Mouse (Mus musculus) limb, embryonic 14.5 days (tissue): ENCODE measurements around the gene Hoxb6. TPM values are rescaled to one million over a fixed set of nuclear protein-coding genes. Genes with fewer than 3 reads are reported as not detected.
A peak's percentile ranks its signal among the peaks of the same experiment; 100 is the strongest.

Experiments used
- ATAC-seq: fragments of 200-750 bp; cut with Nextera tagmentation; 2 replicates; pipeline ENCODE4 v1.8.0; 2017; ENCODE audit warnings: low read depth, moderate number of reproducible peaks, moderate TSS enrichment; ENCODE audit not compliant: low FRiP score
- DNase-seq: peaks from one replicate; pipeline ENCODE4 v3.0.0-alpha.2; 2015; ENCODE audit warnings: low spot score
- H3K27ac ChIP-seq: fragments of 300-500 bp; sonication (generic); replicated peaks from 2 replicates; pipeline ENCODE4 v1.5.1; 2014; ENCODE audit warnings: low read depth, mild to moderate bottlenecking, low read length, moderate library complexity, mixed read lengths
- H3K27me3 ChIP-seq: fragments of 300-500 bp; sonication (generic); 2 replicates; pipeline ENCODE4 v1.6.1; 2014; ENCODE audit warnings: low read length, mixed read lengths; ENCODE audit not compliant: control insufficient read depth, insufficient read depth
- H3K36me3 ChIP-seq: fragments of 300-500 bp; sonication (generic); 2 replicates; pipeline ENCODE4 v1.6.1; 2014; ENCODE audit warnings: mild to moderate bottlenecking, low read length, moderate library complexity, mixed read lengths; ENCODE audit not compliant: control insufficient read depth, insufficient read depth
- H3K4me1 ChIP-seq: fragments of 300-500 bp; sonication (generic); 2 replicates; pipeline ENCODE4 v1.6.1; 2014; ENCODE audit warnings: antibody characterized with exemption, low read length, mixed read lengths; ENCODE audit not compliant: control insufficient read depth, insufficient read depth
- H3K4me2 ChIP-seq: fragments of 300-500 bp; sonication (generic); replicated peaks from 2 replicates; pipeline ENCODE4 v1.6.1; 2014; ENCODE audit warnings: low read depth, mild to moderate bottlenecking, low read length, moderate library complexity; ENCODE audit not compliant: severe bottlenecking
- H3K4me3 ChIP-seq: fragments of 300-500 bp; sonication (generic); replicated peaks from 2 replicates; pipeline ENCODE4 v1.5.1; 2014; ENCODE audit warnings: low read length
- H3K9ac ChIP-seq: fragments of 300-500 bp; sonication (generic); 2 replicates; pipeline ENCODE4 v1.6.1; 2014; ENCODE audit warnings: mild to moderate bottlenecking, low read depth, low read length, moderate library complexity; ENCODE audit not compliant: severe bottlenecking
- H3K9me3 ChIP-seq: fragments of 300-500 bp; sonication (generic); 2 replicates; pipeline ENCODE4 v1.6.1; 2016; ENCODE audit warnings: low read length; ENCODE audit not compliant: control insufficient read depth
- POLR2A ChIP-seq: fragments of 200-500 bp; IDR thresholded peaks from 2 replicates; pipeline ENCODE4 v1.8.0; 2012; ENCODE audit warnings: inconsistent platforms, mild to moderate bottlenecking, moderate library complexity, borderline replicate concordance; ENCODE audit not compliant: insufficient read depth, insufficient read length; ENCODE audit errors: extremely low read depth
- WGBS: fragments of 180-500 bp; shearing (Covaris S2); extraction: QIAGEN DNeasy Blood & Tissue Kit; methylation state at CpG from one replicate; pipeline ENCODE4 v1.1.7; 2014; 5-methylcytosine and 5-hydroxymethylcytosine counted together
- polyA plus RNA-seq, 2 experiments: library from polyadenylated mRNA; depleted of rRNA in 1 of 2; stranded (reverse) in 1 of 2; unstranded in 1 of 2; fragments of >200 nt; fragmentation: Nextera tagmentation in 1 of 2; extraction: Ambion mirVana in 1 of 2; gene quantifications; 2 replicates each; pipeline versions ENCODE4 v1.2.1 to v1.2.3; 2012 to 2014

The Hoxb6 gene
- polyA plus RNA-seq, 2 experiments = 0.61 to 2.8 TPM

- H3K9ac ChIP-seq = no peak overlapping the region
- H3K4me1 ChIP-seq = no peaks in the 10 kb centered on the region
- WGBS = 22% methylated on average over 5 of the region's 5 CpGs
- no peak overlapping the region for H3K4me2 ChIP-seq
- no peaks in the 10 kb centered on the region for H3K36me3 ChIP-seq
- ATAC-seq (no peak), DNase-seq (no peak)
- no peak overlapping the region for H3K4me3 ChIP-seq
- H3K27ac ChIP-seq = no peak overlapping the region
- H3K27me3 ChIP-seq = peaks cover 95% of the 10 kb centered on the region
- TF ChIP-seq POLR2A = no peak
- H3K9me3 ChIP-seq = no peaks in the 10 kb centered on the region
Observed at GRCm38 (mm10) chr11:96327750-96328149, 35.5 kb downstream of the Hoxb6 start.

GRCm38 (mm10) chr11:96328605-96329004, 36.3 kb downstream of the Hoxb6 start:
- H3K4me1 ChIP-seq = no peaks in the 10 kb centered on the region

GRCm38 (mm10) chr11:96332105-96332504, 39.8 kb downstream of the Hoxb6 start:
- Histone ChIP-seq H3K4me3 (no peak overlapping the region), H3K9ac (no peak overlapping the region), H3K4me2 (no peak overlapping the region), H3K27me3 (peaks cover 98% of the 10 kb centered on the region), H3K36me3 (no peaks in the 10 kb centered on the region), H3K27ac (no peak overlapping the region), H3K4me1 (no peaks in the 10 kb centered on the region), H3K9me3 (no peaks in the 10 kb centered on the region)
- no peak for ATAC-seq
- 4% methylated on average over 8 of the region's 8 CpGs for WGBS
- no peak for TF ChIP-seq POLR2A
- DNase-seq = no peak

More at GRCm38 (mm10) chr11:96328605-96329004, 36.3 kb downstream of the Hoxb6 start:
- no peaks in the 10 kb centered on the region for H3K9me3 ChIP-seq
- 14% methylated on average over 8 of the region's 8 CpGs for WGBS
- no peaks in the 10 kb centered on the region for H3K36me3 ChIP-seq
- H3K27ac ChIP-seq = no peak overlapping the region
- peaks cover 98% of the 10 kb centered on the region for H3K27me3 ChIP-seq
- no peak for ATAC-seq
- TF ChIP-seq POLR2A = no peak
- DNase-seq = no peak
- no peak overlapping the region for H3K9ac ChIP-seq
- no peak overlapping the region for H3K4me2 ChIP-seq
- no peak overlapping the region for H3K4me3 ChIP-seq

DNA sequence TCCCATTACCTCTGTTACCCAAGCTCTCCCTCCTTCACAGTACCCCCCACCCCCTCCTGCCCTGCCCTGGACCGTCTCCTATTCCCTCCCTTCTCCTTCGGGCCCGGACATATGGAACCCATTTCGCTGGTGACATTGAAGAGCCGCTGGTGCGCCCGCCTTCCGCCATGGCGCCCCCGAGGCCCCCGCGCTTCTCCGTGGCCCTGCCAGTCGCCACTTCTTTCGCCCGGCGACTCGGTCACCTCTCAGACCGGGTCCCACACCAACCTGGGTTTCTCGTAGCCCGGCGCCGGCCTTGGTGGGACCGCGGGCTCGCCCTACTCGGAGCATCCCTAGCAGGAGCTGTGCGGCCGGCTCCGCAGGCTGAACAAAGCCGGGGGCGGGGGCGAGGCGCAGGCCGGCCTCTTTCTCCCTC, 40.3 kb downstream of the Hoxb6 start:
- H3K4me2 ChIP-seq = peak overlapping the region; percentile 37
- H3K4me1 ChIP-seq = no peaks in the 10 kb centered on the region
- no peak overlapping the region for H3K27ac ChIP-seq
- WGBS = 3% methylated on average over 35 of the region's 35 CpGs
- peak overlapping the region; percentile 31; the same call in 1 of the 2 replicates for H3K9ac ChIP-seq
- no peaks in the 10 kb centered on the region for H3K36me3 ChIP-seq
- ATAC-seq (no peak), DNase-seq (no peak)
- peak overlapping the region; percentile 22 for H3K4me3 ChIP-seq
- no peaks in the 10 kb centered on the region for H3K9me3 ChIP-seq
- TF ChIP-seq POLR2A = no peak
- H3K27me3 ChIP-seq = peaks cover 98% of the 10 kb centered on the region

DNA sequence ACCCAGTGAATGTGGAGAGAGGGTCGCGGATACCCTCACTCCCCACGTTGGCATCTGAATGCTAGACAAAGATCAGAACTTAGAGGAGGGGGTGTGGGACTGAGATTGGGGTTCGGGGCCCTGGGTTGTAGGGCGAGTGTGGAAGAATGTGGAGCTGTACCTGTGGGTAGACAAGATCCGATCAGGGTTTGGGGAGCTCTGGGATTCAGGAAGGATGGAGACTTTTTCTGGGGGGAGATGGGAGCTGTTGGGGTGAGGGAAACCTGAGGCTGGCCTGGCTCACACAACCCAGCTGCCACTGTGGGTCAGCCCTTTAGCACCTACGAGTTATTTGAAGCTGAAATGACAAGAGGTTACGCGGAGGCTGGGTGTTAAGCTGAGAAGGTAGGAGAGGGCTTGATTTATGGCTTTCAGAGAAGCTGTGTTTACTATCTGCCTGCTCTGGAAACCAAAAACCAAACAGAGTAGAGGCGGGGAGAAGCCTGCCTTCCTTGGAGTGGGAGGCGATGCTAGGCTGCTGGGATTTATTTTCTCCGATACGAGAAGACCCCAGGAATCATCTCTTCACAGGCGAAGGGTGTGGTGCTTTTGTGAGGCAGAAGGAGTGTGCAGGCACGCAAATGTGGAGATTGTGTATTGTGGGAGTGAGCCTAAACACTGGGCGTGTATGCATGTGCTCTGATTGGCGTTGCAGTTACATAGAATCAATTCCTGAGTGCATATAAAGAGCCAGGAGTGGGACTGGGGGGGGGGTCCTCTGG, 41.1 kb downstream of the Hoxb6 start:
- DNase-seq = no peak
- H3K9ac ChIP-seq = peak overlapping the region; percentile 31; the same call in 1 of the 2 replicates

More for the DNA sequence above, 41.1 kb downstream of the Hoxb6 start:
- Histone ChIP-seq H3K27me3 (peaks cover 98% of the 10 kb centered on the region), H3K9me3 (no peaks in the 10 kb centered on the region), H3K4me1 (no peaks in the 10 kb centered on the region), H3K27ac (no peak overlapping the region), H3K4me3 (peak overlapping the region; percentile 22), H3K36me3 (no peaks in the 10 kb centered on the region), H3K4me2 (peak overlapping the region; percentile 37)
- no peak for ATAC-seq
- TF ChIP-seq POLR2A = no peak
- WGBS = 12% methylated on average over 17 of the region's 17 CpGs
